Mouse (Mus musculus) 3134 (cell line): Measurements from ENCODE around the gene Cyp17a1.

Experiments used
- DNase-seq: peaks from one replicate; pipeline ENCODE4 v3.0.0-alpha.2; 2011; ENCODE audit warnings: low spot score; ENCODE audit not compliant: insufficient read length; ENCODE audit errors: extremely low read depth

The Cyp17a1 gene

DNA sequence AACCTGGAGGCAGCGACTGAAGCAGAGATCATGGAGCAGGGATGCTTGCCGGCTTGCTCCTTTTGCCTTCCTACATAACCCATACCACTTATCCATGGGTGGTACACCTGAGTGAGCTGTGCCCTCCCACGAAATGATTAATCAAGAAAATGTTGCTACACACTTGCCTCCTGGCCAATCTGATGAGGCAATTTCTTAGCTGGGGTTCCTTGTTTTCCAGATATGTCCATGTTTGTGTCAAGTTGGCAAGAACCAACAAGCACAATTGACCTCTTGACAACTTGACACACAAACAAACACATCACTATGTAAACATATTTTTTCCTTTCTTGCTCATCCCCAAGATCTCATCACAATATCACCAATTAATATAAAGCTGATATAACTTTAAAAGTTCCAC, 2.7 kb upstream of the Cyp17a1 start:
- no peak for DNase-seq

DNA sequence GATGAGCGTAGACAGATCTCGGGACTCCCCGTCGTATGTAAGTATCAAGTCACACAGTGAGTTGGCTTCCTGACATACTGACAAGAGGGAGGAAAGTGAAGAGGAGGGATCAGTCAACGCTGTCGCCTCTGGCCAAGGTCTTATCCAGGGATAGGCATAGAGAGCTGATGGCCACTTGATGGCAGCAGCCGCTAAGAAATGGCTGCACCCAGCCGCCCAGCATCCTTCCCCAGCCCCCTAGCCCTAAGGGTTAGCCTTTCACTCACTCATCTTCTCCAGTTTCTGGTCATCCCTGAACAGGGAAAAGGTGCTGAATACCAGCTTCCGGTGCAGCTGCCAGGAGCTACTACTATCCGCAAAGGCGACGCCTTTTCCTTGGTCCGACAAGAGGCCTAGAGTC, 2.3 kb downstream of the Cyp17a1 start:
- DNase-seq: peak; percentile 30

DNA sequence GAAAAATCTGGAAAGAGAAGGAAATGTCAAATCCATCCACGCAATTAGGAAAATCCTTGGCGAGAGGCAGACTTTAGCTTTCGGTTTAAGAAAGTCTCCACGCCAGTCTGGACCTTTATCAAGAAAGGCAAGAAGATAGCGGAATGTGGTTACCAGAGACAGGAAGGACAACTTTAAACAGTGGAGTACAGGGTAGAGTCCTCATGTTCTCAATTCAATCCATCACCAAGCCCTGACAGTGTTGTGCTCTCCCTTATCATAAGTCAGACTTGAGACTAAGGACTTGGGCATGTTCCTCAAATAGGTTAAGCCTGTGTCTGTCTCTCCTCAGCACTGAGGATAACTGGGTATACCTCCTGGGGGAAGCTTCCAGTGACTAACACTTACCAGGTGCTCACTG, 3.2 kb downstream of the Cyp17a1 start:
- no peak for DNase-seq

DNA sequence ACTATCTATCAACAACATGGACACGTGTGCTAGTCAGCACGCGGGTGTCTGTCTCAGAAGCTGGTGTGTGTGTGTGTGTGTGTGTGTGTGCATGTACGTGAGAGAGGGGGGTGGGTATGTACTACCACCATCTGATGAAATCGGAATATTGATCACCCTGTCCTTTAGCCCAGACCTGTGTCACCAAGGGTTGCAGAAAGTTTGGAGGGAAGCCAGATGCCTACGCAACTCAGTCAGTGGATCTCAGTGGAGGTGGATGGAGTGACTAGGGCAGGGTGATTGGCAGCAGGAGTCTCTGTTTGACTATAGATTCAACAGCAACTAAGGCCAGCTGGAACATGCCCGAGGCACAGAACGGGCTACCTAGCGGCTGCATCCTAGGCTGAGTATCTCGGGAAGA, 4.7 kb downstream of the Cyp17a1 start:
- no peak for DNase-seq

DNA sequence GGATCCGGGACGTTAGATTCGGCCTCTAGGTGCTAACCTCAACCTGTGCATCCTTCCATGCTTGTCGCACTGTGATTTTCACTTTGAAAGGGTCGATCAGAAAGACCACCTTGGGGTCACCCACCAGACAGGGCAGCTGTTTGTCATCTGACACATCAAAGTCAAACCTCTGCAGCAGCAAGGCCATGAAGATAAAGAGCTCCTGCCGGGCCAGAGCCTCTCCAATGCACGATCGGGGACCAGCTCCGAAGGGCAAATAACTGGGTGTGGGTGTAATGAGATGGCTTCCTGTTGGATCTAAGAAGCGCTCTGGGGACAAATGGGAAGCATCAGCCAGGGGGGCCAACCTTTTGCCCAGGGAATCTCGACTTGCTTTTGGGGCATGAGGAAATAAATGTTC, 5.7 kb downstream of the Cyp17a1 start:
- DNase-seq: no peak

DNA sequence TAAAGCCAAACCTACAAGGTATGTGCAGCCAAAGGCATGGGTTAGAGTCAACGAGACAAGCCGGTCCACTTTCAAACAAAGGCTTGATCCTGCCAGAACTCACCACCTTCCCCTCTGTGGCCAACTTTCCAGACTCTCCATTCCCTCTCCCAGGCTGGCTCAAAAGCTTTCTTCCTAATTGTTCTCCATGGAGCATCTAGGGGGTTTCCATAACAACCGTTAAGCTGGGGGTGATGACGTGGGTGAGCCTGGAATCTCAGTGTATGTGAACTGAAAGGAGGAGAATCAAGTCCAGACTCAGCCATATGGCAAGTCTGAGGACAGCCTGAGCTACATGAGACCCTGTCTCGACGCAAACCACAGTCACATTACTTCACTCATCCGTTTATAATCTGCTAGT, 7.5 kb downstream of the Cyp17a1 start:
- no peak for DNase-seq

DNA sequence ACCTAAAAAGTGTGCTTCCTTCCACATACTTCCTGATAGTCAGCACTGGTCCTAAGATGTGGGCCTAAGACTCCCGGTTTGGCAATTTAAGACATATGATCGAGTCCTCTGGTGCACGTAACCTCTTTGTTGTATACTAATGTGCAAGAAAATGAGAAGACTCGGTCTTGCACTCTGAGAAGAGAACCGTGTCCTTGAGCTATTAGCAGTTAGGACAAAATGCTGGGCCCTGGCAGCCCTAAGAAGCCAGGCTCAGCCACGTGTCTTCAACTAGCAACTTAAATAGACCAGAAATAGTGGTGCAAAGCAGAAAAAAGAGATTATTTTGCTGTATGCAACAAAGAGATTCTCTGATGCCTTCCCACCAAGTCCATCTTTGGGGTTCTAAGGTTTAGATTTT, 10.2 kb downstream of the Cyp17a1 start:
- no peak for DNase-seq

DNA sequence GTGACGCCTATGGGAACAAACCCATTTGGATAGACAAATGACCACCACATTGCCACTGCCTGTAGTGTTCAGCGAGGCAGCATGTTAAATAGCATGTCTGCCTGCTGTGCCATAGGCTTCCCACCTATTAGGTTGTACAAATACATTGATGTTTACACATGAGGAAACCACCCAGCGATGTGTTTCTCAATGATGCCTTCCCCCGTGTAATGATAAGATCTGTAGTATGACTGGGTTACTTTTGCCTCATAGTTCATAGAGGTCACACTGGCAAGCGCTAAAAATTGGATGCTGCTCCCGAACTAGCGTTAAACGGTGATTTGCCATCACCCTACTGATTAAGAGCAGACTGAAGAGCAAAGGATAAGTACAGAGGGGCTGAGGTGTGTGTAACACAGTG, 10.8 kb downstream of the Cyp17a1 start:
- DNase-seq: no peak

DNA sequence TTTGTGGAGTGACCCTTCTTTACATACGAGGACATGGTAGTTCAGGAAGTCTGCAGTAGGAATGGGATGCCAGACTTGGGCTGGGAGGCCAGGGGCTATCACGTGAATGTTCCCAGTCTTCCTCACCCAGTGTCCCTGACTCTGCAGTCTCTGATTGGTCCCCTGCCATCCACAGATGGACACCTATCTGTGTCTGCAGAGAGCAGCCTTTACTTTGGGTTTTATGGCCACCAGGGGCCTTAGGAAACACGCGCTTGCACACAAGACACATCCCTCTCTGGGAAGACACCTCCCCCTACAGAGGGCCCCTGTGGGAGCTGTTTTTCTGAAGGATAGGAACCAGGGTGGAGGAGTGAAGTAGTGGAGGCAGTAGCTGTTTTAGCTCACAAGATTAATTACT, 11.5 kb downstream of the Cyp17a1 start:
- no peak for DNase-seq

DNA sequence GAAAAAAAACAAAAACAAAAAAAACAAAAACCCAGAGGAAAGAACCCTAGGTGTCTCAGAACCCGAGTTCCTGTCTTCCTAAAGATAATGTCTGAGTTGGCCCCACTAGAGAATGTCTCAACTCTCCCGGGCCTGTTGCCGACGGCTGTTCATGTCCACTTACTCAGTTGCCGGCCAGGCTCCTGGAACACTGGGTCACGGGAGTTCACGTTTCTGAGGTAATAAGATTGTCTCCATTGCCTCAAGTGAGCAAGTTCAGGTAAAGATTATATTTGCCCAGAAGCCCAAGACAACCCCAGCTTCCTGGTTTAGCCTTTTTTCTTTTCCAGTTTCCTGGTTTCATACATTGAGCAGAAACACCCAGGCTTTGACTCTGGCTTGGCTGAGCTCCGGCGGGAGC, 14.1 kb downstream of the Cyp17a1 start:
- DNase-seq: no peak

DNA sequence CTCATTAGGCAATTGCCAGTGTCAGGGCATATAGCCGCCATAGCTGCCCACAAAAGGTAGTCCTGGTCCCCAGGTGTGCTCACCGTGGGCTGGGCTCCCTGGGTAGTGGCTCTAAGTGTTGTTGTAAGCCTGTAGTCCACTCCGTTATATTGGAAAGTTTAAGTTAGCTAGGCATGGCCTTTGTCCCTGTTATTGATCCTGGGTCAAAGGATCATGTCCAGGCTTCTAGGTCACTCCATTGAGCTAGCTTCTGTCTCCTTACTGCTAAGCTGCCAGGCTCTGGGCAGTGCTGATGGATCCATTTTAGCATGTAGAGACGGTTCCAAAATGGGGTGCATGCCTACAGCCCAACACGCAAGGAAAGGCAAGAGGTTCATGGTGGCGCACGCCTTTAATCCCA, 14.6 kb downstream of the Cyp17a1 start:
- no peak for DNase-seq

DNA sequence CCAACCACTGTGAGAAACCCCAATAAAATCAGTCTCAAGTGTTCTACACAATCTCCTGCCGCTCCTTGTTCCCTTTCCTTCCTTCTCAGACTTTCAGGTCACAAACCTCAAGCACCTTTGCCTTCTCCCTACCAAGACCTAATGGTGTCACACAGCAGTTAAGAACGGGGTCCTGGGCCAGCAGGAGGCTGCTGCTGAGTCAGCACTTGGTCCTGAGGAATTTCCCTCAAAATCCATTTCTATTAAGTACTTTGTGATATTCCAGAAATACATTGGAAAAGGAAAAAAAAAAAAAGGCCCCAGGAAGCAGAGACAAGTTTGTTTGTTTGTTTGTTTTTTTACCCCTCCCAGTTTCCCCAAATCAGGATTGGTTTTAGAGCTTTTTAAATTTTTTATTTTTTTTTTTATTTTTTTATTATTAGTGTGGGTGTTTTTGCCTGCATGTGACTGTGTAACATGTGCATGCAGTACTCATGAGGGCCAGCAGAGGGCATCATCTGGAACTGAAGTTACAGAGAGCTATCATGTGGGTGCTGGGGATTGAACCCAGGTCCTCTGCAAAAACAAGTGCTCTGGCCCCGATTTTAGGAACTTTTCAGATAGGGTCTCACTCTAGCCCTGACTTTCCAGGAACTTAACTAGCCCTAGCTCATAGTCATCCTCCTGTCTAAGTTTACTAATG, 15.5 kb downstream of the Cyp17a1 start:
- no peak for DNase-seq

DNA sequence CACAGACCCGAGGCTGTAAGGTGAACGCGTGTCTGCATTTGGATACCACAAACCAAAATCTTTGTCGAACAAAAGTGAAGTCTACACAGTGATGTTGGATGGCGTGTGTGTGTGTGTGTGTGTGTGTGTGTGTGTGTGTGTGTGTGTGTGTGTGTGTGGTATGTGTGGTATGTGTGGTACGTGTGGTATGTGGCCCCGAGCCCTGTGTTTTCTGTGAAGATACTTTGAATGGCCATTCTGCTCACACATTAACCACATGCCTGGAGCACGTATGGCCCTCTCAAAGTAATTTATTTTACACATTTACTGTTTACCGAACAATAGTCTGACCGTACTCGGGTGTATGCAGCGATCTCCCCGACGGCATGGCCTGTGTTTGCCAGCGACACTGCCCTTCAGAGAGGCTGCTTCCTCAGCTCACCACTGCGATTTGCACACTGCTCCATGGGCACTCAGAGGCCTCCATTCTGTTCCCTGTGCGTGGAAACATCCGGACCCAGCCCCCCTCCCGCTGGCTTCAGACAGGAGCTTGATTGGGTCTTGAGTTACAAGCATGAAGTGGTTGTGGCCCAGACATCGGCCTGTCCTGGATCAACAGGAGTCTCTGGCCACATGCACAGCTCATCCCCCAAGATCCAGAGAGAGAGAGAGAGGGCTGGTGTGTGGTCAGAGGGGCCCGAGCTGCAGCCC, 16.7 kb downstream of the Cyp17a1 start:
- DNase-seq: no peak

DNA sequence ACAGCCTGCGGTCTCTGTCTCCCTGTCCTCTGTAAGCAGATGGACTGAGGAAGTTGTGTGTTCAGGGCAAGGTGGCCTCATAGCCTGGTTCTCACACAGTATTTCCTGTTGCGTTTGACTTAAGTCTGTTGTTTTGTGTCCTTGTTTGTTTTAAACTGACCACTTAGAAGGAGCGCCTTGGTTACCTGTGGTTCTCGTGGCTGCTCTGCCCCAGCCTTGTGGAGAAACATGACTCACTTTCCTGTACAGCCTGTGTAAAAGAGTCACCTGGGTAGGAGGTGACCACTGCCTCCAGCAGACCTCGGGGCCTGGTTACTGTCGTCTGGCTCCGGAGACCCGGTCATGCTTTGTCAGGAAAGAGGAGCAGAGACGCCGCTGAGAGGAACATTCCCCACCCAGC, 17.3 kb downstream of the Cyp17a1 start:
- DNase-seq: no peak

DNA sequence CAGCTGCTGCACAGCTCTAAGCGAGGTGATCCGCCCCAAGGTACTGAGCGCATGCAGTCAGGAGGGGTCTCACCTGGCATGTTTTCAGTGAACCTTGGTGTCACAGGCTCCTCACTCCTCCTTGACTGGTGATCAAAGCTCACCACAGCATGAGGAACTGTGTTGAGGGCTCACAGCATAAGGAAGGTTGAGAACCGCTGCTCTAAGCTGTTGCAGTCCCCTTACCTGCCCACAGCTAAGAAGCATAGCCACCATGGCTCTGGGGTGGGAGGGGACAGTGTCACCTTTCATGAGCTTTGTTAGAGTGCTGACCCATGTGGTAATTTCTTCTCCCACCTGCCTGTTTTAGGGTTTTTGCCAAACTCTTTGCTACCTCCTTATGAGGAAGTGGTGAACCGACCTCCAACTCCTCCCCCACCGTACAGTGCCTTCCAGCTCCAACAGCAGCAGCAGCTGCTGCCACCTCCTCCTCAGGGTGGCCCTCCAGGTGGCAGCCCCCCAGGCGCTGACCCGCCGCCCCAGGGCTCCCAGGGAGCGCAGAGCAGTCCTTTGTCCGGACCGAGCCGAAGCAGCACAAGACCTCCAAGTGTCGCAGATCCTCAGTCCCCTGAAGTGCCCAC, 19.2 kb downstream of the Cyp17a1 start:
- DNase-seq: no peak

DNA sequence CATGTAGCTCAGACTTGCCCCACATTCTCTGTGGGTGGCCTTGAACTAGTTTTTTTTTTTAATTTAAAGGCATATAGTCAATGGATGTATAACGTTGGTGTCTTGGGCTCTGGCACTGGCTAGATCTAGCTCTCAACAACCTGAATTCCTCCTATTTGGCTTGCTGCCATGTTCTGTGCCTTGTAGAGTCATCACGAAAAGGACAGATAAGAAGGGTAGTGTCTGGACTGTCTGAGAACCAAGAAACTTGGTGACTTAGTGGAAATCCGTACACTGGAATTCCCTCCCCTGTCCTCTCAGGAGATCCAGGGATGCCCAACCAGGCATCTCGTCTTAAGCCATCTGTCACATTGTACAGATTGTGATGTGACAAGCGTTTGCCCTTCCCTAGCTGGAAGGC, 19.8 kb downstream of the Cyp17a1 start:
- DNase-seq: no peak

DNA sequence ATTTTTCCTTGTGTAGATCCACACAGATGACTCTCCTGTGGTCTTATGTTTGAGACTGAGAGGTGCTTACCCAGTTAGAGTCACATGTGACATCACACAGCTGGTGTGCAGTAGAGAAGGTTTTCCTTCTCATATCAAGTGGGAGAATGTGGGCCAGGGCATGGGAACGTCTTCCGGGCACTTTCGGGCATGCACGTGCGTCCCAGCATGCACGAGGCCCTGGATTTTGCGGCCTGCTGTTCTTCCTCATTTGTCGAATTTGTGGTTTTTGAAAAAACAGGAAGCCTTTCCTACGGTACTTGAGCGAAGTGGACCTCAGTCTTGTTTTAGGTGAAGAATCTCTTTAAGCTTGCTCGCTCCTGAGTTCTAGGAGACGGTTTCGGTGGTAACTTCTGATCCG, 24.4 kb downstream of the Cyp17a1 start:
- DNase-seq: no peak

DNA sequence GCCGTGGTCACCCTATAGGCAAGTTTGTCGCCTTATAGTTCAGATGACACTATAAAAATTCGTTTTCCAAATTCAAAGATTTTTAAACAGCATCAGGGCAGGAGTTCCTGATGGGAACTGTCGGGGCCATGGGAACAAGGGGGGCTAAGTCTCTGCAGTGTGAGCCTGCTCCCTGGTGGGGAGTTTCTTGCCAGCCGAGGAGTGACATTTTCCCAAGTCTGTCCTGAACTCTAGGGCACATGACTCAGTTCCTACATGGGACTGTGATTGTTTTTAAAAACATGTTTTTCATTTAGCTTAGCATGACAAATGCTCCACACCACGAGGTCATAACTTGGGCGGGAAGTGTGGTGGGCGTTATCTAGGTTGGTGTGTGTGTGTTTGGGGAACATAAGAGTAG, 25.1 kb downstream of the Cyp17a1 start:
- DNase-seq: no peak

DNA sequence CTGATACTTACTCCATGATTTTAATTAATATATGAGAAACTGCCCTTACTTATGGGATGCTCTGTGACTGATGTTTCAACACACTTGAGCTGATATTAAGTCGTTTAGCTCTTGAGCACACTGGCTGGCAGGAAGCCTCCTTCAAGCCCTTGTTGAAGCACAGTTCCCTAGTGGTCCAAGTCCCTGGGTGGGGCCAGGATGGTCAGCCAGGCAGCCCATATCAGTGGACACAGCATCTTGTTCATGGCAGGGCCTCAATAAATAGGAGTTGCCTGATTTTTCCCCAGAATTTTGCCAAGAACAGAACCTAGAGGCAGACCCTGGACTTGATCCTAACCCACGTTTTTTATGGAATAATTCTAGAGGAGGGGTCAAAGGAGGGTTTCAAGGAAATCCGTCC, 25.7 kb downstream of the Cyp17a1 start:
- no peak for DNase-seq

DNA sequence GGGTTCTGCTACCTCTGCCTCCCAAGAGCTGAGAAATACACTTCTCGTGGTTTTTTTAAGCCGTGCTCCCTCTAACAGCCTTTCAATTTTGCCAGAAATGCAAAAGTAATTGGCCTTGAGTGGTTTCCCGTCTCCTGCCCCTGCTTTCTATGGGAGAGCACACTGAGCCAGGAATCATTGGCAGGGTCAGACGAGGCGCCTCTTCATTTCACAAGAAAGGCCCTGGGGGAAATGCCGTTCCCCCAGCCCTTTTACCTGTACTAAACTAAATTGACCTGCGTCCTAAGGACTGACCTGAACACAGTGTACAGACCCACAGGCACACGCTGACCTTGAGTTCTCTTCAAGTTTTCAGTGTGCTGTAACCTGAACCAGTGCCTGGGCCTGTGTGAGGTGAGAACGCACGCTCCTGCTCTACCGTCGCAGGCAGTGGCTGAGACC, 26.9 kb downstream of the Cyp17a1 start:
- no peak for DNase-seq

DNA sequence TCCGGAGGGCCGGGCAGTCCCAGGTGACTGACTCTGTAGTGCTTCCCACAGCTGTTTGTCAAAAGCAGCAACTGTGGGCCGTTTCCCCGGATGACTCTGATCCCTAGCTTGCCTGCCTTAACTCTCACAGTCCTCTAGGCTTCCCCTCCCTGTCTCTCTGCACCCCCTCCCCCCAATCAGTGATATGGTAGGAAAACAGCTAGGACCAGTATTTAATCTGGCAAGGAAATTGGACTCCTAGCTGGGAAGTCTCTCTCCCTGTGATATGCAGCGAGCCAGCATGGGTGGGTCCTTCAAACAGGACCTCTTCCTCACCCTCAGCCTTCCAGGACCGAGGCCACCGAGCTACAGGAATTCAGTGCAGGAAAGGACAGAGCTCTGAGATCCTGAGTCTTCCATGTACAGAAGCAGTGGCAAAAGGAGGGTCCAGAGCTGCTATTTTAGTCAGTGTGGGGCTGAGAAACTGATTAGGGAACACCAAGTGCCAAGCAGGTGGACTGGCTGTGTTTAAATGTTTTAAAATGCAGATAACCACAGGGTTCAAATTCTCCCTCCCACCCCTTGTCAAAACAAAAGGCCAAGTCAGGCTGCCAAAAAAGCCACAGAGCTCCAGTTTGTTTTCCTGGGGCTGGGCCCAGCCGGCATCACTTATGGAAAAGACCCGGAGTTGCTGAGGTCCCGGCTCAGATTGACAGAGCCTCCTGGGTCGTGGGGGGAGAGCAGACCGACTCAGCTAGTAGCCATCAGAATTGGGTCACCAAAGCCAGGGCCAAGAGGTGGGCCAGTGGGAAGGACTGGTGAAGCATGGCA, 28.0 kb downstream of the Cyp17a1 start:
- no peak for DNase-seq
